Mouse (Mus musculus) left cerebral cortex, adult 18-20 months (tissue): Measurements from ENCODE around the gene Bloc1s5. TPM values are rescaled to one million over a fixed set of nuclear protein-coding genes. Genes with fewer than 3 reads are reported as not detected.

Source experiments
- DNase-seq, 2 experiments: peaks; one replicate each; pipeline ENCODE4 v3.0.0; 2021 to 2022; ENCODE audit warnings: low spot score in 2 of 2, mixed read lengths in 1 of 2
- total RNA-seq, 2 experiments: library from RNA; stranded (reverse); gene quantifications; 2 replicates each; pipeline ENCODE4 v1.2.3; 2021

The Bloc1s5 gene
- total RNA-seq, 2 experiments from 2014 or later: 11.9 to 12.1 TPM

- DNase-seq: no peak
Observed at GRCm38 (mm10) chr13:38574668-38575067, 60.2 kb downstream of the Bloc1s5 start.

DNA sequence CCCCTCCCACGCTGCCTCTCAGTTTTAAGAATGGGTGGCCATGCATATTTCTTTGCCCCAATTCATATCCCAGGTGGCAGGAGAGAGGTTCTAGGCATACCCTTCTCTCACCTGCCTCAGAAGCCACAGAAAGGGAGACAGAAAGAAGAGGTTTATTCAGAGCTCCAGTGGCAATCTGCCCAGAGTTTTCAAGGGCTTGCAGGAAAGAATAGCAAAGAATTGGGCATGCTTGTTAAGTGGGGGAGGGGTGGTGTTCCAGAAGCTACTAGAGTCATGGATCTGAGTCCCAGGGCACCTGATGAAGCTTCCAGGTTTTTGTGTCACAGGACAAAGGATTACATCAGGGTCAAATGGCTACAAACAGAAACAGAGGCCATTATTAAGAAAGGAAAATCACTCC is 61.6 kb downstream of the Bloc1s5 start:
- no peak for DNase-seq

- no peak for DNase-seq
Observed at GRCm38 (mm10) chr13:38565245-38565644, 69.7 kb downstream of the Bloc1s5 start.

DNA sequence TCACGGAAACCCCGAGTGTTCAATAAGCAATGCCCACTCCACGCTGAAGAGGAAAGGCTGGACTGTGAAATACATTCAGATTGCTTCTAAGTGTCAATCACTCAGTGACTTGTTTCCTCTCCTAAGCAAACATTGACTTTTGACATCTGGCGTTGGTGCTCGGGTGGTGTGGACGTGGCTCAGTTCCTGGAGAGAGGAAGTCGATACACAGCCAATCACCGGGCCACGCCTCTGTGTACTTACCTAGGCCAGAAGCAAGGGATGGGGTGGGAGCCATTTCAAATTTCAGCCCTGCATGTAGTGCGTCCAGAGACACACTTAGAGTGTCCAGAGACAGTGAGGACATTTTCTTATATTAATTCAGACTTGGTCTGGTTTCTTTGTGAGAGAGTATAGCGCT is 80.3 kb downstream of the Bloc1s5 start:
- DNase-seq: no peak

GRCm38 (mm10) chr13:38554210-38554609 is 80.7 kb downstream of the Bloc1s5 start:
- no peak for DNase-seq

DNA sequence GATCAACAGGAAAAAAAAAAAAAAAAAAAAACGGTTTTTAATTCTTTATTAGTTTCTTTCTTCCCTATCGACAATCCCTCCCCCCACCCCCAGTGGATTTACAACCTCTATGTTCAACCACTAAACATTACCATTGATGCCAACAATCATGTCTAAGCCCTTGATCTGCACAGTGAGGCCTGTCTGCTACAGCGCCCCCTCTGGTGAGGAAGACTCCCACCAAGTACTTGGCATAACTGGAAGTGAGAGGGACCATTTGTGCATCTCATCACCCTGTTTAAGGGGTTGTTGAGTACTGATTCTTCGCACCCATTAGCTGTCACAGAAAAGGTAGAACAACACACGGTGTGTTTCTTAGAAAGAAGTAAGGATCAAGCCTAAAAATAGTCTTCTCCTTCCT is 86.2 kb downstream of the Bloc1s5 start:
- DNase-seq: no peak

DNA sequence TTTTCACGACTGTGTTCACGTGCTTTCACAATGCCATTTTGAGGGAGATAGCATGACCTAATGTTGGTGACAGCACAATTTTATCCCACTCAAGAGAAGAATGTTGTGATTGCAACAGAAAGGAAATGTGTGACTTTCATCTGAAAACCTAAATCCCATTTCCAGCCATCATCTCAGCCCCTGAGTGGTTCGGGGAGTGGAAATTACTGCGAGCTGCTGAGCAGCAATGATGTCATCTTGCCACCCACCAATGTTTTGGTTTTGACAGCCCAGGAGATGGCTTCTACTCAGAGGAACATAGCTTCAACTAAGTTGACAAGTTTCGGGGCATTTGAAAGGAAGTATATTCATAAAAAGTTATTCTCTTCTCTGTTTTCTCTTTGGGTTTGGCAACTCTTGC is 87.2 kb downstream of the Bloc1s5 start:
- no peak for DNase-seq

- no peak for DNase-seq
Observed at GRCm38 (mm10) chr13:38546754-38547153, 88.2 kb downstream of the Bloc1s5 start.

DNA sequence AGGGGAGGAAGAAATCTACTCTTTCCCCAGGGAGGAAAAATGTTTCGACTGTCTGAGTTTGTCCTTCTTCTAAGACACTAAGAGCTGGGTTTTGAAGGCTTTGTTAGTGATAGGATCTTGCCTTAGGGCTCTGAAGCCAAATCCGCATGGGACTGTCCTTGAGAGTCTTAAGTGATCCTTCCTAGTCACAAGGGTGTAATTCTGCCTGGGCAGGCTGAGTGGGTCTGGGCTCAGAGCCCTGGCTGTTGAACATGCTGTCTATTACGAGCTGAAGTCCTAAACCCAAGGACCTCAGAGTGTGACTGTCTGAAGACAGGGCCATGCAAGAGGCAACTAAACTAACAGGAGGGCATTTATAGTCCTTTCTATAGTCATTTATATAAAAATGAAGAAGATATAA is 89.4 kb downstream of the Bloc1s5 start:
- no peak for DNase-seq

DNA sequence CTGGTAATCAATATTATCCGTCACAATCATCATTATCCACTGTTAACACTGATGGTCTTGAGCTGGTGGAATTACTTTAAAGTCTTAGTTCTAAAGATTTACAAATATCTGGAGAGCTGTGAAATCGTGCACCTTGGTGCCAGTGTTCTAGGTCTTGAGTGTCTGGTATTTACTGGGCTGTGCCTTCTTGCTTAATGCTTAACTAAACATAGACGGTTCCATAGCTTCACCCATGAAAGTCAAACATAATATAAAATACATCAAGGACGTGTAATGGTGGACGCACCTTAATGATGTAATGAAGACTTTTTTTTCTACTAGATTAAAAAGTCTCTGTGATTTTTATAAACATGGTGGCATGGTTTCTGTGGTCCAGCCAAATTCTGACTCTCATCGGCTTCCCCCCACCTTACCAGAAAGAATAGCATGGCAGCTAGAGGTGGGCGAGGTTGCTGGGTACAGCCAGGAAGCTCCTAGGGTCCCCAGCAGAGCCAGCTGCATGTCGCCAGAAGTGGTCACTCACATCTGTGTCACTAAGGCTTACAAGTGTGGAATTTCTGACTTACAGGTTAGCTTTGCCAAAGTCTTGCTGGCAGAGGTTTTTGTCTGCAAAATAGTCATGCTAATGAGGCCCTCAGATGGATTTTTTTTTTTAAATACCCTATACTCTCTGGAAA is 90.0 kb downstream of the Bloc1s5 start:
- DNase-seq: no peak

DNA sequence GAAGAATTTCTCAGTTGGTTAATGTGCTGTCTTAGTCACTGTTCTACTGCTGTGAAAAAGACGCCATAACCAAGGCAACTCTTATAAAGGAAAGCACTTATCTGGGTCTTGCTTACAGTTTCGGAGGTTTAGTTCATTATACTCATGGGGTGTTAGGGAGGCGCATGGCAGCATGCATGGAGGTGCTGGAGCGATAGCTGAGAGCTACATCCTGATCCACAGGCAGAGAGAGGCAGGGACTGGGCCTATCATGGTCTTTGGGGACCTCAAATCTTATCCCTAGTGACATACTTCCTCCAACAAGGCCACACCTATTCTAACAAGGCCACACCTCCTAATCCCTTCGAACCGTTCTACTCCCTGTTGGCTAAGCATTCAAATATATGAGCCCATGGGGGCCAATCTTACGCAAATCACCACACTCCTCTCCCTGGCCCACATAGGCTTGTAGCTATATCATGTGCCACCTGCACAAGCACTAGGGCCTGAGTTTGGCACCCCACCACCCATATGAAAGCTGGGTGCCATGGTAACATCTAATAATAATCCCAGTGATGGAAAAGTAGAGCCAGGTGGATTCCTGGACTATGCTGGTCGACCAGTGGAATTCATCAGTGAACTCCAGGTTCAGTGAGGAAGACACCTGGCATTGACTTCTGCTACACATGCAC is 91.3 kb downstream of the Bloc1s5 start:
- DNase-seq: no peak

Other genes with a start within 250 kb of the Bloc1s5 start
- 10 to 100 TPM; 52.1 to 53.1 TPM for gene Txndc5, start 106.3 kb downstream of the Bloc1s5 start, total RNA-seq
- gene Eef1e1, start 23.9 kb upstream of the Bloc1s5 start, total RNA-seq: 10 to 100 TPM; 31.1 to 32.7 TPM